Mouse (Mus musculus): Measurements from ENCODE around the gene Sfi1. TPM values are rescaled to one million over a fixed set of nuclear protein-coding genes. Genes with fewer than 3 reads are reported as not detected.
"Not testable (repeated sequence)": the region's sequence is repeated elsewhere in the genome, so short reads cannot be mapped to it uniquely, and the experiment has no call there.

Gene Sfi1
- total RNA-seq (2021), result 10 to 100 TPM; 14.9 to 33.4 TPM
- long read RNA-seq, experiment 1, partial matches to known transcripts, result 0 of 24 reads
- long read RNA-seq, experiment 1, other reads (novel, unspliced or antisense), result 18 of 24 reads
- long read RNA-seq, experiment 2, partial matches to known transcripts, result 2 of 13 reads
- long read RNA-seq, experiment 2, other reads (novel, unspliced or antisense), result 11 of 13 reads

DNA sequence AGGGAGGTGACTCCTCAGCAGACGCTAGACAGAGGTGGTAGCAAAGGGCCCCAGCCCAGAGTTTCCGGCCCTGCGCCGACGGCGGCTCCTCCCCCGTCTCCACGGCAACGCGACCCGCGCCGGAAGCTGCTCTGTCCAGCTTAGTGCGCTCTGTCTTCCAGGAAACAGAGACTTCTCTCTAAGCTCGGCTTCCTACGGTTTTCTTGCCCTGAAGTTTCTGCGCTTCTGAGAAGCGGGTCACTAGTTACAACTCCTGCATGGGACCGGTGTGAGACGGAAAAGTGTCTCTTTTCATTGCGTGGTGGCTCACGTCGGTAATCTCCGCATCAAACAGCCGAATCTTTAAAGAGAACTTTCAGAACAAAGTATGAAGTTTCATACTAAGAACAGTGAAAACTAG lies at the start of gene Sfi1:
Sfi1 (minus strand) TSS at position 101 of the 400 bp plus-strand sequence.
- no peak for DNase-seq

DNA sequence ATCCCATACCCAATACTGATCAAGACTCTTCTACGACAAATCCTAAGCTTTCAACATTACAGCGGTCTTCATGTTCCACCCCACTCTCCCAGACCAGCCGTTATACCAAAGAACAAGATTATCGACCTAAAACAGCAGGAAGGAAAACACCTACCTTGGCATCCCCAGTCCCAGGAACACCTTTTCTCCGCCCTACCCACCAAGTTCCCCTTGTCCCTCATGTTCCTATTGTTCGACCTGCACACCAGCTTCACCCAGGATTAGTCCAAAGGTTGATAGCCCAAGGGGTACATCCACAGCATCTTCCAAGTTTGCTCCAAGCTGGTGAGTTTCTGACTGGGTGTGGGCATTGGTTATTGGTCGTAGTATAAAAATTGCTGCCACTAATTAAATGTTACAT lies 49.1 kb upstream of the Sfi1 start:
- no peak for DNase-seq

DNA sequence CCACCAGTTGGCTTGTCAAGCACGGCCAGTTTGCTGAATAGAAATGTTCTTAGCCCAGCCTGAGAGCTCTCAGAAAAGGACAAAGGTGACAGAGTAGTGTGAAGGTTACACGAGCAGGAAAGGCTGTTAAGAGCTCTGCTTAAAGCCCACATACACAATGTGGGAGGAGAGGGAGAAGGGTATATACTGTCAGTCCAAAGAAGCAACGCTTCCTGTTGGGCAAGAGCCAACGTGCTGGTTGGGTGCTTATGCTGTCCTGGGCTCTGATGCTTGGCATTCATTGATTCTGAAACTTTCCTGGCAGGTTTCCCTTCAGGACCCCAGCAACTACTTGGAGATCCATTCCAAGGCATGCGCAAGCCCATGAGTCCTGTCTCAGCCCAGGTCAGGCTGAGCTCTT lies 42.0 kb upstream of the Sfi1 start:
- no peak for DNase-seq

DNA sequence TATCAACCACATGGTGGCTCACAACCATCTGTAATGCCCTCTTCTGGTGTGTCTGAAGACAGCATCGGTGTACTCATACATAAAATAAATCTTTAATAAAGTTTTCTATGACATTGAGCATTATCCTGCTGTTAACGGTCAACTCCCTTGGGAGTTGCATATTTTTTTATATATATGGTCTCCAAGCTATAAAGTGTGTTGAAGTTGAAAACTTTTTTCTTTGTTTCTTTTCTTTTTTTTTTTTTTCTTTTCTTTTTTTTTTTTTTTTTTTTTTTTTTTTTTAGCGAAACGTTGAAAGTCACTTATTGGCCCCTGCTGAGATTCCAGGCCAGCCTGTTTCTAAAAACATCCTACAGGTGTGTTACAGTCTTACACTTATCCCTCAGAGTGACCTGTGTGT lies 40.4 kb upstream of the Sfi1 start:
- DNase-seq, result no peak

DNA sequence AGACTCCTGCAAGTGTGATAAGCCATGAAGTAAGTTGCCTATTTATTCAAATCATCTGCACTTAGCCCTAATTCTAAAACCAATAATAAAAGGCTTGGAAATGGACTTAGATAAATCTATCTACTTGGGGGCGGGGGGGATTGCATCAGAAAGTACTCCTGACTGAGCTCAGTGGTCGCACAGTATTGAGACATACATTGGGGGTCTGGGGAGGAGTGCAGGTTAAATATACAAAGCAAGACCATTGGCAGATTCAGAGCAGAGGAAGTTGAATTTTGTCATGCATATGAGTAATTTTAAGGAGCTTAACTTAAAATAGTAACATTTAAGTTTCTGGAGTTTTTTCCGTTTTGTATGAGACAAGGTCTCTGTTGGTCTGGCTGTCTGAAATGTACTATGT lies 39.0 kb upstream of the Sfi1 start:
- DNase-seq, result no peak

DNA sequence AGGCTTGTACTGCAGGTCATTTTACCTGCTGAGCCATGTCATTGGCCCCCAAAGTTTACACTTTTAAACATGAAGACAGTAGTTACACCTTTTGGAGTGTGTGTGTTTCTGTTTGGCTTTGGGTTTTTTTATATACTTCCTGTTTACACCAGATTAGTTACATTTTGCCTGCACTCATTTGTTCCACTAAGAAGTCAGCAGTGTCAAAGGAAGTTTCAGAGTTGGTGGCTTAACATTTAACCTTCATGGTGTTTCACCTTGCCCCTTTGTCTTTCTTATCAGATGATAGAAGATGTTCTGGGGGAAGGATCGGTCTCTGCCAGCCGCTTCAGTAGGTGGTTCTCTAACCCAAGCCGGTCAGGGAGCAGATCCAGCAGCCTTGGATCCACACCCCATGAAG lies 33.9 kb upstream of the Sfi1 start:
- no peak for DNase-seq

DNA sequence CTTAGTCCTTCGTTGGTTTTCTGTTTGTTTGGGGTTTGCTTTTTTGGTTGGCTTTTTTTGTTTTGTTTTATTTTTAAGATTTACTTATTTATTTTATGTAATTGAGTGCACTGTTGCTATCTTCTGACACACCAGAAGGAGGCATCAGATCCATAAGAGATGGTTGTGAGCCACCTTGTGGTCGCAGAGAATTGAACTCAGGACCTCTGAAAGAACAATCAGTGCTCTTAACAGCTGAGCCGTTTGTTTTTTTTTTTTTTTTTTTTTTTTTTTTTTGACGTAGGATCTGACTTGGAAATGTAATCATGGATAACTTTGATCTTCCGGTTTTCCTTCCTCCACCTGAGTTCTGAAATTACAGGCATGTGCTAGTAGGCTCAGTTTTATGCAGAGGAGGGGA lies 29.8 kb upstream of the Sfi1 start:
- no peak for DNase-seq

DNA sequence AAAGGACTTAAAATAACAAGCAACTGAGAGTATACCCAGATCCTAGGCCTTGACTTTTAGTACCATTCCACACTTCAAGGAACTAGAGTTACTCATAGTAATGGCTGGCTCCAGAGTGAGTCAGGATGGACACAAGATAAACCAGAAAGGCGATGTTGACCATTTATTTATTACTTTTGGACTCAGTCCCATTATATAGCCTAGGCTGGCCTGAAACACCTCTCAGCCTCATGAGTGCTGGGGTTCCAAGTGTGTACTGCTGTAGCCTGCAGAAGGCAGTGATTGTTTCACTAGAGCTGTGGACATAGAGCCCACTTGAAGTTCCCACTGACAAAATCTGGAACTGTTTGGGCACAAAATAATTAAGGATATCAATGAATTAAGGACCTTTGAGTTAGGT lies 19.3 kb upstream of the Sfi1 start:
- DNase-seq, result no peak

DNA sequence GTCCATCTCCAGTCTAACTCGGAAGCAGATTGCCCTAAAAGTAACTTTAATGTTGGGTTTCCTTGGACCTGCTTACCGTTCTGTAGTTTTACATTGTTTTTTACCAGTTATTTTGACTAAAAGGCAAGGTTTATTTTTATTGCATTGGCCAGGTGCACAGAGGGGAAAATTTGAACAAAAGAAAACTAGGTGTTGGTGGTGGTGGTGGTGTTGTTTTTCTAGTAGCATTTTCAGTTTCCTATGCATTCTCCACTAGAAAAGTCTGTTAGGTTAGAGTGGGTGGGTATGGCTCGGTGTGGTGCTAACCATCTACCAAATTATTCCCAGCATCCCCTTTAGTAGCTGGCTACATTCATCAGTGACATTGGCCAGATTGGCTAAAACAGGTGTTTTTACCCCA lies 13.5 kb upstream of the Sfi1 start:
- DNase-seq, result no peak

DNA sequence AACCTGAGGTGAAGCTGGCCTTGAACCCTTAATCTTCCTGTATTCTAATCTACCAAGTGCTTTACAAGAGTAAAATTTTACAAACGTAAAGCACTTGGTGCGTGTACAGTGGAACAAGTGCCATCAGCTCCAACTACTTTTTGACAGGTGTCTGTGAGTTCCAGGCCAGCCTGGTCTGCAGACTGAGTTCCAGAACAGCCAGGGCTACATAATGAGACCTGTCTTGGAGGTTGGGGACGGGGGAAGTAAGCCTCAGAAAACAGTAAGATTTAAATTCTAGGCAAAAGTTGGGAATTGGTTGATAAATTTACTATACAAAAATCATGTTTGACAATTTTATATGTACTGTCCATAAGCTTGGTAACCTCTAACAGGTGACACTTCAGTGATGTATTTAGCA lies 11.9 kb upstream of the Sfi1 start:
- DNase-seq, result no peak

DNA sequence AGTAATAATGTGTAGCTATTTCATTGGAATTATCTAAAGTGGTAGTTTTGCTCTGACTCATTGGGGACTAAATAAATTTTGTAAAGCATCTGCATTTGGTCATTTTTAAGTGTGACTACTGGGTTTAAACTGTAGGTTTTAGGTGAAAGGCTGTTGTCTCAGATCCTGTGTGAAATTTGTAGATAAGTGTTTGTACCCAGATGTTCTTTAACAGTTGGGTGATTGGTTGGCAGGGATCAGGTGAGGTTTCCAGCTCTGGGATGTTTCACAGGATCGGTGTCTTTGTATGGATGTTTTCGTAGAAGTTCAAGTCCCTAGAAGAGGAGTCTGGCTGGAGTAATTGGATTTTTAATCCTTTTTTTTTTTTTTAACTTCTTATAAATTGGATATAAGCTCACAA lies 10.5 kb upstream of the Sfi1 start:
- DNase-seq, result no peak

DNA sequence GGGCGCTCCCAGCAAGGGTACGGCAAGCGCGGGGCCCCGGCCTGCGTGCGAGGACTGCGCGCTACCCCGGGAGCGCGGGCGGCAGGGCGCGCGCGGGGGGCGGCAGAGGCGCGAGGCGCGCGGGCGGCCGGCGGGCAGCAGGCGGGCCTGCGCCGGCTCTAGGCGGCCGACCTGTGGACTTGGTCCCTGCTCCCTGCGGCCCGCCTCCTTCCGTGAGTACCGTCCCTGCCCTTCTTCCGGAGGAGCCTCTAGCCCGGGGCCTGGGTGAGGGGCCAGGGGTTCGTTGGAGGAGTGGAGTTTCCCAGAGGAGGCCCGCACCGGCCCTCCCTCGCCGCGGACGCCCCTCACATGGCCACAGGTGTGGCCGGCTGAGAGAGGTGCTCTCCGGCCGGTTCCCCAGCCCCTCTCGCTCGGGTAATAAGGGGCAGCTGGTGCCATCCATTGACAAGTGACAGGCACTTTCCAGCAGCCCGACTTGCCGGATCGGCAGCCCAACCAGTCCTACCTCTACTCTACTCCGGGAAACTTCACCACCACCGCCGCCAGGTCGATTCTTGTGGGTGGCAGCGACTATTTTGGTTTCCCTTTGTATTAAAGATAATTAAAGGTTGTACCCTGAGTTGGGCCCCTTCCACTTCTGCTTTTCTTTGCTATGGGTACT lies 9.6 kb upstream of the Sfi1 start:
- no peak for DNase-seq

DNA sequence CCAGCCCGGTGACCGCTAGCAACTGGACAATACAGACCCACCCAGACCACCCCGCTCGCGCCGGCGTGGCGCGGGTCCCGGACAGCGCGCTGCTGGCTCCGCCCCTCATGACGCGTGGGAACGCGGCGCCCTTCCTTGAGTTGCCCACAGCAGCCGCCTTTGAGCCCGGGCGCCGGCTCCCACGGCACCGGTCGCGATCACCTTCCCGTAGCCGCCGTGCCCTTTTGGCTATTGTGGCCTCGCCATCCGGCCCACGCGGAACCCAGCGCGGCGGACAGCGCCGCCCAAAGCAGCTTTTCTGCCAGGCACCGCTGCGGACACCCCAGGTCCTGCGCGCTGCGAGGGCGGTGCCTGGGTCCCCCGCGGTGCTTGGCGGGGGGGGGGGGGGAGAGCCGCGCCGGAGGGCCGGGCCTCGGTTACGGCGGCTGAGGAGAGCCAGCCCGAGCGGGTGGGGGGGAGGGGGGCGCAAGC lies 9.0 kb upstream of the Sfi1 start, which contains the start of gene Eif4enif1:
Eif4enif1 (plus strand) TSS at position 162 of the 471 bp plus-strand sequence.
- DNase-seq, result peak; percentile 91

DNA sequence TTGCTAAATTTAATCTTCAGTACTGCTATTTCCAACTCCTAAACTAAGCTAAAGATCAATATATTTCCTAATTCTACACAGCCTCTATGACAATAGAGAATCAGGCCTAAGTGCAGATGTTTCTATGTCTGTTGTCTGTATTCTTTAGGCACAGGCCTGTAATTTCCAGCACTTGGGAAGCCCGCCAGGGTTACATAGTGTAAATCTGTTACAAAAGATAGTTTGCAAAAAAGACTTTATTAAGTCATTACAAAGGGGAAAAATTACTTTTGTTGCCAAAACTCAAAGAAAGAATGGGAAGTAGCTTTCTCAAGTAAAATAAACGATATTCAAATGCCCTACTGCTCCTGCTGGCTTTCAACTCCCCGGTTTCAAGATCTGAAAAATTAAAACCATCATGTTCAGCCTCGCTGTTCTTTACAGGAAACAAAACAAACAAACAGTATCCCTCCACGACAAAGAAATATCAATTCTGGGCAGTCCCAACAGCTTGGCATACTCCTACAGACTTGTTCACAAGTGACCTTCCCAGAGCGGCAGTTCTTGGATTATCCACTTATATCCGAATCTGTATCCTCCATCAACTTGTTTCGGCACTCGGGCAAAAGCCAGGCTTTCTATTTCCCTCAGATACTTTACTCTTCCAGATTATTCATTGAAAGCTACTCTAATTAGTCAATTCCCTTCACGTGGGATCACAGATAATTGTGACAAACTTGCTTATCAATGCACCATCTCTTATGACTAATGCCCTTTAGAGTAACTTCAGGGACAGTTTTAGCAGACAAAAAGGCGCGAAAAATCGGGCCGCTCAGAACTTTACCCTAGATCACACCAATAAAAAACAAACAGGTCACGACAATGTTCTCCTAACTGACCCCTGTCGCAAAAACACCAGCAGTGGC lies 8.3 kb upstream of the Sfi1 start:
- peak; percentile 10 for DNase-seq

DNA sequence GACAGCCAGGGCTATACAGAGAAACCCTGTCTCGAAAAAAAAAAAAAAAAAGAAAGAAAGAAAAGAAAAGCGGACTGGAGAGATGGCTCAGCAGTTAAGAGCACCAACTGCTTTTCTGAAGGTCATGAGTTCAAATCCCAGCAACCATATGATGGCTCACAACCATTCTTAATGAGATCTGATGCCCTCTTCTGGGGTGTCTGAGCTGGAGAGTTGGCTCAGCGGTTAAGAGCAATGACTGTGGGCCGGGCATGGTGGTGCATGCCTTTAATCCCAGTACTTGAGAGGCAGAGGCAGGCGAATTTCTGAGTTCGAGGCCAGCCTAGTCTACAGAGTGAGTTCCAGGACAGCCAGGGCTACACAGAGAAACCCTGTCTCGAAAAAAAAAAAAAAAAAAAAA lies 7.4 kb upstream of the Sfi1 start:
- not testable (repeated sequence) for DNase-seq

DNA sequence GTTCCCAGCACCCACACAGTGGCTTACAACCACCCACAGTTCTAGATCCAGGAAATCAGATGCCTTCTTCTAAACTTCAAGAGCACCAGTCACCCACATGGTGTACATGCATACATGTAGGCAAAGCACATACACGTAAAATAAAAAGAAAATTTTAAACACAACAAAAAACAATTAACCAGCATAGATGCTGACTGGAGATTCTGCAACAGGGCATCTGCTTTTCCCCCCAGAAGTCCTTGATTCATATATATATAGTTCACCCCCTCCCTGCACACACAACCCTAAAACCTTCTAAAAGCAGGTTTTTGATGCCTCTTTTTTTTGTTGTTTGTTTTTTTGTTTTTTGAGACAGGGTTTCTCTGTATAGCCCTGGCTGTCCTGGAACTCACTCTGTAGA lies 10.6 kb downstream of the Sfi1 start:
- peak; percentile 18 for DNase-seq

DNA sequence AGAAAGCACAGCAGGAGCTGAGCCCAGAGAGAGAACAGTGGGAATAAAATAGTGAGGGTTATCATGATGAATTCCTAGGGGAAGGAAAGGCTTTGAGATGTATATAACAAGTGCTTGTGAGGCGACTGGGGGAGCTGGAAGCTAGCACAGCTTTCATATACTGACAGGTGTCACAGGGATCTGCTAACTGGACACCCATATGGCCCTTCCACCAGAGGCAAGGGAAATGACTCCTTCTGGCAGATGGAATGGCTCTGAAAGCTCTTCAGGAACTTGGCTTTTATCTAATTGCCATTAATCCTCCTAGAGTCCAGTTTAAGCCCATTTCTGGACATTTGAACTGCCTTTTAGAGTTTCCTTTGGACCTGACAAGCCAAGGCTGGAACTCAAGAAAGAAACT lies 11.3 kb downstream of the Sfi1 start:
- DNase-seq, result not testable (repeated sequence)

DNA sequence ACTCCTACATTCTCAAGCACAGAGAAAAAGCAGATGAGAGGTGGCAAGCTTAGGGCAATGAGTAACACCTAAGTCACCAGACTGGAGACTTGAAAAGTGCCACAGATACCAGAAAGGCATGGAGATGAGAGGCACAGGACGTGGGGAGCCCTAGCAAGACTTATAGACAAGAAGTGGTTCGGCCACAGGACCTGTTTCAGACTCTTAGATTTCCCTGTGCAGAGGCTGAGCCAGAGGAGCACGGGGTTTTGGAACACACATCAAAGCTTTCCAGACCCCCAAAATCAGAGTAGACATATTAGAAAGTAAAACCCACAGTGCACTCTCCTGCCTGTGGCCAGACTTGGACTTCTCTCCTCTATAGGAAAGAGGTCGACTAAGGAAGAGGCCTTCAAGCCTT lies 12.0 kb downstream of the Sfi1 start:
- DNase-seq, result peak; percentile 77

DNA sequence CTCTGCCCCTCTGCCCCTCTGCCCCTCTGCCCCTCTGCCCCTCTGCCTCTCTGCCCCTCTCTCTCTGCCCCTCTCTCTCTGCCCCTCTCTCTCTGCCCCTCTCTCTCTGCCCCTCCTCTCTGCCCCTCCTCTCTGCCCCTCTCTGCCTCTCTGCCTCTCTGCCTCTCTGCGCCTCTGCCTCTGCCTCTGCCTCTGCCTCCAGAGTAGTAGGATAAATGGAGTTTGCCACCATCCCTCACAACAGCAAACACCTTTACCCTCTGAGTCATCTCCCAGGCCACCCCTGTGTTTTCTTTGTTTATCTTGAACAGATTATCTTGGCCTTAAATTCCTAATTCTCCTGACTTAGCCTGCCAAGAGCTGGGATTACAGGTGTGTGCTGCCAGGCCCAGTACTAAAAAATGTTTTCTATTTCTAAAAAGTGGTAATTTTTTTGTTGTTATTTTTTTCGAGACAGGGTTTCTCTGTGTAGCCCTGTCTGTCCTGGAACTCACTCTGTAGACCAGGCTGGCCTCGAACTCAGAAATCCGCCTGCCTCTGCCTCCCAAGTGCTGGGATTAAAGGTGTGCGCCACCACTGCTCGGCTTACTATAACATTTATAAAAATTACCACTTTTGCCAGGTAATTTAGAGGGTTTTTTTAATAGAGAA lies 12.6 kb downstream of the Sfi1 start:
- DNase-seq, result not testable (repeated sequence)

DNA sequence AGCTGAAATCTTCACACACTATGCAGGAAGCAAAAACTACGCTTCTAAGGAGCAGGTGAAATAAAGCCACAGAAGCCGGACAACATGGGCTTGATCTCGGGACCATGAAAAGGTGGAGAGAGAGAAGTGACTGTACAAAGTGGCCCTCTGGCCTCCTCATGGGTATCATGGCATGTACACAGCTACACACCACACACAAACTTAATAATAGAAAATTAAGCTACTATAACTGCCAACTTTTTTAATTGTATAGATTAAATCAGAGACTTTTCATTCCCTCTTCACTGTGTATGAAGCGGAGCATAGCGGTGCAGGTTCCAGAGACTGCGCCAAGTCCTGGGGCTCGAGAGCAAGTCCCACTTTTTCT lies 13.6 kb downstream of the Sfi1 start:
- DNase-seq, result peak; percentile 26

DNA sequence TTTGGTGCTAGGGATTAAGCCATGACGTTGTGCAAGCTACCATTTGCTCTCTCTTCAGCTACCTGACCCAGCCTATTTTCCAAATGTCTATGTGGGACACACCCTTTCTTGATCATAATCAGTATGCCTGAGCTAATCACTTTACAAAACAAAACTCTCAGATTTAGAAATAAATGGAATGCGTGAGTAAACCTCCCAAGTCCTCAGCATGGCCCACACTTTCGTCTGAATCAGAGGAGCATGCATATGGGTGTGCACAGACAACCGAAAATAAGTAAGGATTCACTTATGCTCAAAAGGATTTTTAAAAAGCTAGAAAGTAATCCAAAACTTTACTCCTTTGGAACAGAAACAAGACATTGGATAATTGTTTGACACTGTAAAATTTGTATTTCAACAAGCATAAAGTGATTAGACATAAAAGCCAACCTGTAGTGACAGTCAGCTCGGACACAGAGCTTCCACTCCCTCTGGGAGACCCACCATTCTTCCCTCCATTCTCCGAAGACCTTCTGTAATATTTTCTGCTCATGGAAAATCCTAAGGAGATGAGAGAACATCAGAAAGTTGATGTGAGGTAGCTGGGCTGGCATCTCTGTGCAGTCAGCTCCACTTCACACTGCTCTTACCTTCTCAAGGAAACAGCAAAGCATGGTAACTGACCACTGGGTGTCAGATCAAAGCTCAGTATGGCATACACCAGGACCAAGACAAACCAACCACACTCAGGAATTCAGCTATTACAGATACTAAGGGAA lies 14.1 kb downstream of the Sfi1 start:
- peak; percentile 46 for DNase-seq

Data from gastrocnemius, postnatal 10 days (tissue).